Mouse (Mus musculus): ENCODE measurements around the gene Ap1m1. TPM values are rescaled to one million over a fixed set of nuclear protein-coding genes. Genes with fewer than 3 reads are reported as not detected.

Gene Ap1m1
- polyA plus RNA-seq (2012; rRNA removed), result 33.6 and 47.4 TPM in 2 replicates

GRCm38 (mm10) chr8:72239499-72240402 lies at the start of gene Ap1m1:
Gene Ap1m1 (plus strand): TSS chr8:72240018.
- H3K4me3 ChIP-seq (ENCODE audit: low read depth, low read length), result peak within 1 kb of the TSS; percentile 63
- TF ChIP-seq POLR2A (IDR thresholded peaks at IDR 0.05; ENCODE audit: low read depth, low read length), result peak; percentile 43; the same call in 1 of the 2 replicates
- peak; percentile 60; the same call in 1 of the 2 replicates for TF ChIP-seq CTCF (IDR thresholded peaks at IDR 0.05; ENCODE audit: extremely low read depth, insufficient read length, insufficient replicate concordance, low read depth, low read length)
- WGBS, result under 1% methylated on average over 54 of the region's 54 CpGs
- H3K4me1 ChIP-seq (ENCODE audit: control insufficient read depth, insufficient read depth, insufficient read length, low read length), result peaks cover 20% of the 10 kb centered on the region
- no peaks in the 10 kb centered on the region for H3K27me3 ChIP-seq (ENCODE audit: control insufficient read depth, insufficient read depth, low read length)
- peak within 1 kb of the TSS; percentile 95 for H3K27ac ChIP-seq (ENCODE audit: insufficient read depth, low read depth, low read length)
- no peaks in the 10 kb centered on the region for H3K36me3 ChIP-seq (ENCODE audit: control insufficient read depth, insufficient read depth, low read length)

- peak overlapping the region; percentile 59; the same call in 1 of the 2 replicates for H3K4me3 ChIP-seq (ENCODE audit: low read depth, low read length)
- 22% methylated on average over 2 of the region's 2 CpGs for WGBS
- H3K4me1 ChIP-seq (ENCODE audit: control insufficient read depth, insufficient read depth, insufficient read length, low read length), result peaks cover 5% of the 10 kb centered on the region; the same call in 1 of the 2 replicates
- peak overlapping the region; percentile 71 for H3K27ac ChIP-seq (ENCODE audit: insufficient read depth, low read depth, low read length)
- H3K36me3 ChIP-seq (ENCODE audit: control insufficient read depth, insufficient read depth, low read length), result 0 out of 2 replicates have a peak, but pooled peaks cover 3% of the 10 kb centered on the region
- no peaks in the 10 kb centered on the region for H3K27me3 ChIP-seq (ENCODE audit: control insufficient read depth, insufficient read depth, low read length)
- TF ChIP-seq CTCF (IDR thresholded peaks at IDR 0.05; ENCODE audit: extremely low read depth, insufficient read length, insufficient replicate concordance, low read depth, low read length) (no peak), POLR2A (IDR thresholded peaks at IDR 0.05; ENCODE audit: low read depth, low read length) (no peak)
Measured at GRCm38 (mm10) chr8:72190215-72190539, 49.6 kb upstream of the Ap1m1 start.

- Histone ChIP-seq H3K36me3 (ENCODE audit: control insufficient read depth, insufficient read depth, low read length) (0 out of 2 replicates have a peak, but pooled peaks cover 7% of the 10 kb centered on the region), H3K4me1 (ENCODE audit: control insufficient read depth, insufficient read depth, insufficient read length, low read length) (peaks cover 5% of the 10 kb centered on the region; the same call in 1 of the 2 replicates), H3K27me3 (ENCODE audit: control insufficient read depth, insufficient read depth, low read length) (no peaks in the 10 kb centered on the region), H3K27ac (ENCODE audit: insufficient read depth, low read depth, low read length) (no peak overlapping the region), H3K4me3 (ENCODE audit: low read depth, low read length) (no peak overlapping the region)
- no peak for TF ChIP-seq CTCF (IDR thresholded peaks at IDR 0.05; ENCODE audit: extremely low read depth, insufficient read length, insufficient replicate concordance, low read depth, low read length)
Measured at GRCm38 (mm10) chr8:72192065-72192464, 47.8 kb upstream of the Ap1m1 start.

GRCm38 (mm10) chr8:72197997-72198396 lies 41.8 kb upstream of the Ap1m1 start:
- Histone ChIP-seq H3K4me3 (ENCODE audit: low read depth, low read length) (no peak overlapping the region), H3K27ac (ENCODE audit: insufficient read depth, low read depth, low read length) (no peak overlapping the region), H3K4me1 (ENCODE audit: control insufficient read depth, insufficient read depth, insufficient read length, low read length) (no peaks in the 10 kb centered on the region), H3K27me3 (ENCODE audit: control insufficient read depth, insufficient read depth, low read length) (no peaks in the 10 kb centered on the region), H3K36me3 (ENCODE audit: control insufficient read depth, insufficient read depth, low read length) (peaks cover 28% of the 10 kb centered on the region)
- 69% methylated on average over 8 of the region's 8 CpGs for WGBS
- TF ChIP-seq CTCF (IDR thresholded peaks at IDR 0.05; ENCODE audit: extremely low read depth, insufficient read length, insufficient replicate concordance, low read depth, low read length) (no peak), POLR2A (IDR thresholded peaks at IDR 0.05; ENCODE audit: low read depth, low read length) (no peak)

- no peaks in the 10 kb centered on the region for H3K36me3 ChIP-seq (ENCODE audit: control insufficient read depth, insufficient read depth, low read length)
- no peaks in the 10 kb centered on the region for H3K27me3 ChIP-seq (ENCODE audit: control insufficient read depth, insufficient read depth, low read length)
- H3K27ac ChIP-seq (ENCODE audit: insufficient read depth, low read depth, low read length), result no peak overlapping the region
- H3K4me3 ChIP-seq (ENCODE audit: low read depth, low read length), result no peak overlapping the region
- H3K4me1 ChIP-seq (ENCODE audit: control insufficient read depth, insufficient read depth, insufficient read length, low read length), result peaks cover 10% of the 10 kb centered on the region; the same call in 1 of the 2 replicates
- no peak for TF ChIP-seq CTCF (IDR thresholded peaks at IDR 0.05; ENCODE audit: extremely low read depth, insufficient read length, insufficient replicate concordance, low read depth, low read length)
- no peak for TF ChIP-seq POLR2A (IDR thresholded peaks at IDR 0.05; ENCODE audit: low read depth, low read length)
- WGBS, result 95% methylated on average over 1 of the region's 1 CpGs
Measured at GRCm38 (mm10) chr8:72208582-72208981, 31.2 kb upstream of the Ap1m1 start.

GRCm38 (mm10) chr8:72210222-72210621 lies 29.6 kb upstream of the Ap1m1 start:
- TF ChIP-seq POLR2A (IDR thresholded peaks at IDR 0.05; ENCODE audit: low read depth, low read length) (no peak), CTCF (IDR thresholded peaks at IDR 0.05; ENCODE audit: extremely low read depth, insufficient read length, insufficient replicate concordance, low read depth, low read length) (no peak)
- no peaks in the 10 kb centered on the region for H3K36me3 ChIP-seq (ENCODE audit: control insufficient read depth, insufficient read depth, low read length)
- peaks cover 10% of the 10 kb centered on the region; the same call in 1 of the 2 replicates for H3K4me1 ChIP-seq (ENCODE audit: control insufficient read depth, insufficient read depth, insufficient read length, low read length)
- no peaks in the 10 kb centered on the region for H3K27me3 ChIP-seq (ENCODE audit: control insufficient read depth, insufficient read depth, low read length)
- WGBS, result 32% methylated on average over 4 of the region's 4 CpGs
- H3K4me3 ChIP-seq (ENCODE audit: low read depth, low read length), result no peak overlapping the region
- H3K27ac ChIP-seq (ENCODE audit: insufficient read depth, low read depth, low read length), result no peak overlapping the region

GRCm38 (mm10) chr8:72210710-72211109 lies 29.1 kb upstream of the Ap1m1 start:
- 84% methylated on average over 2 of the region's 2 CpGs for WGBS
- peaks cover 10% of the 10 kb centered on the region; the same call in 1 of the 2 replicates for H3K4me1 ChIP-seq (ENCODE audit: control insufficient read depth, insufficient read depth, insufficient read length, low read length)
- H3K27me3 ChIP-seq (ENCODE audit: control insufficient read depth, insufficient read depth, low read length), result no peaks in the 10 kb centered on the region
- TF ChIP-seq POLR2A (IDR thresholded peaks at IDR 0.05; ENCODE audit: low read depth, low read length), result no peak
- H3K27ac ChIP-seq (ENCODE audit: insufficient read depth, low read depth, low read length), result no peak overlapping the region
- no peak overlapping the region for H3K4me3 ChIP-seq (ENCODE audit: low read depth, low read length)
- H3K36me3 ChIP-seq (ENCODE audit: control insufficient read depth, insufficient read depth, low read length), result no peaks in the 10 kb centered on the region

All from small intestine, adult 2 months (tissue).